Mouse (Mus musculus) spleen, adult 2 months (tissue): ENCODE data around the gene Gpr176.

Experiments
- CTCF ChIP-seq: fragments of 200-500 bp; IDR thresholded peaks from 2 replicates; pipeline ENCODE4 v1.5.1; 2011; ENCODE audit warnings: mild to moderate bottlenecking, inconsistent platforms; ENCODE audit not compliant: insufficient read depth, insufficient read length, insufficient replicate concordance; ENCODE audit errors: extremely low read depth
- POLR2A ChIP-seq: fragments of 200-500 bp; IDR thresholded peaks from 2 replicates; pipeline ENCODE4 v1.6.1; 2011; ENCODE audit warnings: low read depth, low read length, inconsistent platforms

GRCm38 (mm10) chr2:118388341-118389335 is 15.4 kb upstream of the Gpr176 start, which contains the start of gene Eif2ak4:
- TF ChIP-seq CTCF = no peak
- TF ChIP-seq POLR2A = 0 out of 2 replicates have a peak, but pooled peaks have one; percentile 15
